Mouse (Mus musculus): ENCODE data around the gene Apln.

Gene Apln

GRCm38 (mm10) chrX:48016906-48017601, 17.6 kb downstream of the Apln start:
- in situ Hi-C loops (cut with MseI, MboI), result no loop called here

GRCm38 (mm10) chrX:48011656-48012055, 23.0 kb downstream of the Apln start:
- in situ Hi-C loops (cut with MseI, MboI), result no loop called here

GRCm38 (mm10) chrX:48006062-48006461, 28.6 kb downstream of the Apln start:
- in situ Hi-C loops (cut with MseI, MboI), result no loop called here

- in situ Hi-C loops (cut with MseI, MboI), result no loop called here
These were observed 29.9 kb downstream of the Apln start for GRCm38 (mm10) chrX:48004786-48005185.

GRCm38 (mm10) chrX:48001151-48001550, 33.5 kb downstream of the Apln start:
- in situ Hi-C loops (cut with MseI, MboI), result no loop called here

GRCm38 (mm10) chrX:47998412-47998811, 36.2 kb downstream of the Apln start:
- in situ Hi-C loops (cut with MseI, MboI), result no loop called here

- in situ Hi-C loops (cut with MseI, MboI), result no loop called here
These were observed 42.0 kb downstream of the Apln start for GRCm38 (mm10) chrX:47992606-47993005.

GRCm38 (mm10) chrX:47988024-47988423, 46.6 kb downstream of the Apln start:
- in situ Hi-C loops (cut with MseI, MboI), result no loop called here

- in situ Hi-C loops (cut with MseI, MboI), result no loop called here
These were observed 49.5 kb downstream of the Apln start for GRCm38 (mm10) chrX:47985000-47985619.

- in situ Hi-C loops (cut with MseI, MboI), result no loop called here
These were observed 57.6 kb downstream of the Apln start for GRCm38 (mm10) chrX:47977078-47977477.

- in situ Hi-C loops (cut with MseI, MboI), result no loop called here
These were observed 58.1 kb downstream of the Apln start for GRCm38 (mm10) chrX:47976551-47976950.
